Mouse (Mus musculus) adrenal gland, adult (tissue): ENCODE data around the gene Ltbp1.

Source experiments
- DNase-seq, 2 experiments: peaks; one replicate each; pipeline ENCODE4 v3.0.0; 2022 to 2023; ENCODE audit warnings: low spot score in 1 of 2; ENCODE audit not compliant: inconsistent age in 2 of 2

The Ltbp1 gene

GRCm38 (mm10) chr17:75434152-75434551 is 428.8 kb downstream of the Ltbp1 start:
- no peak for DNase-seq

DNA sequence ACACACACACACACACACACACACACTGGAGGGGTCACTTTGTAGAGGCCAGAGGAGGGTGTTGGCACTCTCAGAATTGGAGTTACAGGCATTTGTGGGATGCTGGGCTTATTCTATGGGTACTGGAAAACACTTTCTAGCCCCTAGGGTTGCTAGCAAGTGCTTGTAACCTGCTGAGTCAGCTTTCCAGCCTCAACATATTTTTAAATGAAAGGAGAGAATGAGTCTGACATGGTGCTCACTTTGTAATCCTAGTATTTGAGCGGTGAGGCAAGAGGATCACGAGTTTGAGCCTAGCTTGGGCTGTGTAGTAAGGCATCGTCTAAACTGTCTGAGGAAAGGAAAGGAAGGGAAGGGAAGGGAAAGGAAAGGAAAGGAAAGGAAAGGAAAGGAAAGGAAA is 429.5 kb downstream of the Ltbp1 start:
- DNase-seq: no peak

DNA sequence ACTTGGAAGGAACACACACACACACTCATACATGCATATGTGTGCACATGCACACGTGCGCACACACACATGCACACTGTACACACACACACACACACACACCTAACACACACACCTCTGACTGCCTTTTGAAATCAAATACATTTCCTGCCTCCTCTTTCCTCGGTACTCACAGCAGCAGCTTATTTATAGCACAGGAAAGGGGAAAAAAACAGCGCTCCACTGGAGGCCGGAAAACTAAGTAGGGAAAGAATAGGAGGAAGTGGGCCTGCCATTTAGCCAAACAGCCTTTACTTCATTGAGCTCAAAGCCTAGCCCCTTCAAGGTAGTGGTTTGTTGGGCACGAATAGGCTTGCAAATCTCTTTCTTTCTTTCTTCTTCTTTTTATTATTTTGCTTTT is 430.2 kb downstream of the Ltbp1 start, which contains the start of gene Rasgrp3:
Gene Rasgrp3 (plus strand): TSS at position 298 of the 400 bp plus-strand sequence.
- DNase-seq: peak in 1 of 2 experiments; percentile 60

DNA sequence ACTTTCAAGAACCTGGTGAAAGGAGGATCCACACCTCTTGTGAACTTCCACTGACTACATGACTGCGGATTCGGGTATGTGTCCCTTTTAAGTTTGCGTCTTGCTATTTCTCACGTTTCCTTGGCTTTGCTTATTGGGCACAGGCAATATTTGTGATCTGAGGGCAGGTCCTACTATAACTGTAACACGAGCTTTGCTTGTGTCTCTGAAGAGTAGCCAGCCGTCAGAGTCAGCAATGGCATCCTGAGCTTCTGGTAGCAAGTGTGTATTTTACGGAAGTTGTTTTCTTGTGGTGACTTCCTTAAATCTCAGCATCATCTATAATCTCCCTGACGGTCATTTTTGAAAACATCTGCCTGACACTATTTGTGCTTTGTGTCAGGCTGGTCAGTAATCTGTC is 430.7 kb downstream of the Ltbp1 start:
- no peak for DNase-seq

- DNase-seq: peak in 1 of 2 experiments; percentile 31
Measured at GRCm38 (mm10) chr17:75436819-75437218, 431.5 kb downstream of the Ltbp1 start.

DNA sequence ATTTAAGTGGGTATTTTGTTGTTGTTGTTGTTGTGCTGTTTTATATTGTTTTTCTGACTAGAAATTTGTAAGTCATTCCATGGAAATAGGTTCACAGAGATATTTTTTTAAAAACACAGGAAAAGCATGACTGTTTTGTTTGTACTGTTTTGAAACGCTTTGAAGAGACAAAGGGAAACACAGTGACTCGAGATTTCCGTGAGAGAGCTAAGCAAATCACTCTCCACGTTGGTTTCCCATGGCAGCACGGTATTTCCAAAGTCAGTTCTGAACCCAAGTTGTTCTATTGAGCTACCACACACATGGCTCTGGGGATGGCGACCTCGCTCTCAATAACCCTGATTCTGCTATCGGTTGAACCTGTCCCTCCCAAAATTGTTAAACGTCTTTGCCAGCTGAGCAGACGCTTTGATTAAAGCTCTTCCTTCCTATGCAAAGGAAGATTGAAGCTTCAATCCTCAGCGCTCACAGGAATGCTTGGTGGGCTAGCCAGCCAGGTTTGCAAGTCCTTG is 431.9 kb downstream of the Ltbp1 start:
- DNase-seq: no peak

DNA sequence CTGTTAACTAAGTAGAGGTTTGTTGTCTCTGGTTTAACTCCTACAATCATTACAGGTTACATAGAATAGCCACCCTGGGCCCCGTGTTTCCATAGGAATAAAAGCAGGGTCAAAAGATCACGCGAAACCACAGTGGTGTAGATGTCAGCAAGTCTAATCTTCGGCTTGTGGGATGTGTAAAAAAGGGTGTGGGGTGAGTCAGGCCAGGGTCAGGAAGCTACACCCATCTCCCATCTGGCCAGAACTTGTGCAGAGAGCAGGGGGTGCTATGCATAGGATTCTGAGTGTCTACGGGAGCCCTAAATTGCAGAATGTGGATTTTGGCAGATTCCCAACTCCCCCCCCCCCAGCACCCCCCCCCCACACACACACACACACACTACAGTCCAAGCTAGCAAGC is 432.8 kb downstream of the Ltbp1 start:
- DNase-seq: no peak

DNA sequence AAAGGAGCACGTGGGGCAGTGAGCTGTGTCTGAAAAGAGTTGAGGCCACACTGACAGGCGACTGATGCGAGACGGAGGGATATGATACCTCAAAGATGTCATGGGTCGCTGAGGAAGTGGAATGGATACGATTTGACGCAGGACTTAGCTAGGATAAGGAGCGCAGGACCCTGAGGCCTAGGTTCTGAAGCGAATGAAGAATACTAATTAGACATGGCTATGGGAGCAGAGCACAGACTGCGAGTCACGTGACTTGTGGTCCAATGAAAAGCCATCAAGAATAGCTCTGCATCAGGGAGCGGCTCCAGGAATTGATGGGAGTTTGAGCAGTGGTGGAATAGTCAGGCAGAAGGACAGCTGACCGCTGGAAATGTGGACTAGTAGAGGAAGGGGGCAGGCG is 433.7 kb downstream of the Ltbp1 start:
- no peak for DNase-seq

DNA sequence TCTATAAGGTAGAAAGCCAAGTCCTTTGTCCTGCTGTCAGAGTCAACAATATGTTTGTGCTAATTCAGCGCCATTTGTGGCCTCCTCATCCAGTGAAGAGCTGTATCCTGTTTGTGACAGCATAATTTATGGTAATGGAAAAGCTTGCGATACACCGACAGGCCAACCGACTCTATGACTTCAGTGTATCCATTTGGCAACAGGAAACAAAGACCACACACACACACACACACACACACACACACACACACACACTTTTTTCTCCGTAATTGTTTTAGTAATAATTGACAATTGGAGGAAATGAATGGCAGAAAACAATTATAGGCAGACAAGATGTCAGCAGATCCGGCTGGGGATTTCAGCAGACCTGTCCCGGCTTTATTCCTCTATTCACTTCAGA is 435.3 kb downstream of the Ltbp1 start:
- peak in 1 of 2 experiments; percentile 45 for DNase-seq

DNA sequence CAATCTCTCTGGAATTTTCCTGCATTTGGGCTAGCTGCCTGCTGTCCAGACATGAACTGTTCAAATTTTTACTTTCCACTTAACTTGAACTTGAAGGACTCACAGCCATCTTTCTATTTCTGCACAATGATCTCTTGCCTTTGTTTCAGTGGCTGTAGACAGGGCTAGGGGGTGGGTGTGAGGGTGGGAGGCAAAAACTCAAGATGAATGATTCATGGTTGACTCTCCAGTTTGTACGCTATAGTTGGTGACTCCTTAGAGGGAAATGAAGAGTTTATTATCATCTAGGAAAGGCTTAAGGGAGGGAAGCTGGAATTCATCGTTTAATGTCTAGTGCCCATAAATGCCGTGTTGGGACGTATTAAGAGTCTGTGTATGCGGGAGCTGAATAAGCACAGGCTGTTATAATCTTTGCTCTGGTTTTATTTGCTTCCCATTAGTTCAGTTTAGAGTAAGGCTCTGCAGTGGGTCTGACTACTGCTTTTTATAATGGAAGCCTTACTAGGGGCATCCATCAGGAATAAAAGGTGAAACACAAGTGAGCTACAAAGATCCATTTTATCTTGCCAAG is 436.0 kb downstream of the Ltbp1 start:
- no peak for DNase-seq
